Mouse (Mus musculus) neutrophil, adult 65 days (primary cell): Measurements from ENCODE around the gene Crhbp. TPM values are rescaled to one million over a fixed set of nuclear protein-coding genes. Genes with fewer than 3 reads are reported as not detected.

ENCODE experiments used
- total RNA-seq: library from RNA; stranded (reverse); gene quantifications from 2 replicates; pipeline ENCODE4 v1.2.4, GENCODE M21; 2023

Crhbp gene
- not detected in 2 replicates for total RNA-seq

GRCm38 (mm10) chr13:95444824-95445223 lies at the start of gene Crhbp:
Gene Crhbp, minus strand, starts transcription at chr13:95444924.

GRCm38 (mm10) chr13:95478671-95479413 lies 34.1 kb upstream of the Crhbp start, which contains the start of gene S100z:
Gene S100z, minus strand, starts transcription at chr13:95478721.

Other genes with a start within 250 kb of the Crhbp start
- gene Pde8b, start 194.6 kb downstream of the Crhbp start, total RNA-seq: 0.44 and 0.48 TPM in 2 replicates
- gene Zbed3, start 121.3 kb downstream of the Crhbp start, total RNA-seq: 7.9 and 10.0 TPM in 2 replicates
- gene Aggf1, start 69.6 kb downstream of the Crhbp start, total RNA-seq: 37.4 and 49.8 TPM in 2 replicates
- not detected in 2 replicates for gene S100z, start 33.8 kb upstream of the Crhbp start, total RNA-seq
- gene F2rl1, start 80.3 kb upstream of the Crhbp start, total RNA-seq: not detected in 2 replicates
- 0.75 and 1.9 TPM in 2 replicates for gene F2r, start 173.6 kb upstream of the Crhbp start, total RNA-seq